Mouse (Mus musculus) stomach, embryonic 14.5 days (tissue): ENCODE data around the gene H2-T3. TPM values are rescaled to one million over a fixed set of nuclear protein-coding genes. Genes with fewer than 3 reads are reported as not detected.
"Not testable (repeated sequence)": the region's sequence is repeated elsewhere in the genome, so short reads cannot be mapped to it uniquely, and the experiment has no call there.

Experiments used
- ATAC-seq: fragments of 200-750 bp; cut with Nextera tagmentation; 2 replicates; pipeline ENCODE4 v1.8.0; 2017; ENCODE audit warnings: low read depth, moderate TSS enrichment; ENCODE audit not compliant: insufficient number of reproducible peaks, insufficient read depth, low FRiP score
- H3K27ac ChIP-seq: fragments of 300-500 bp; sonication (generic); 2 replicates; pipeline ENCODE4 v1.5.1; 2014; ENCODE audit warnings: mild to moderate bottlenecking, low read length, moderate library complexity, mixed read lengths
- H3K27me3 ChIP-seq: fragments of 300-500 bp; sonication (generic); 2 replicates; pipeline ENCODE4 v1.6.1; 2014; ENCODE audit warnings: low read length, control low read depth, mixed read lengths; ENCODE audit not compliant: control insufficient read depth, insufficient read depth
- H3K36me3 ChIP-seq: fragments of 300-500 bp; sonication (generic); 2 replicates; pipeline ENCODE4 v1.6.1; 2014; ENCODE audit warnings: mild to moderate bottlenecking, control low read depth, low read length, moderate library complexity, mixed read lengths; ENCODE audit not compliant: control insufficient read depth, insufficient read depth
- H3K4me1 ChIP-seq: fragments of 300-500 bp; sonication (generic); 2 replicates; pipeline ENCODE4 v1.6.1; 2014; ENCODE audit warnings: low read length, control low read depth, mixed read lengths; ENCODE audit not compliant: control insufficient read depth, insufficient read depth
- H3K4me2 ChIP-seq: fragments of 300-500 bp; sonication (generic); replicated peaks from 2 replicates; pipeline ENCODE4 v1.6.1; 2014; ENCODE audit warnings: low read depth, low read length, control low read depth
- H3K4me3 ChIP-seq: fragments of 300-500 bp; sonication (generic); 2 replicates; pipeline ENCODE4 v1.5.1; 2014; ENCODE audit warnings: low read depth, low read length, control low read depth
- H3K9ac ChIP-seq: fragments of 300-500 bp; sonication (generic); replicated peaks from 2 replicates; pipeline ENCODE4 v1.6.1; 2014; ENCODE audit warnings: low read depth, mild to moderate bottlenecking, control low read depth, low read length, moderate library complexity, mixed read lengths
- H3K9me3 ChIP-seq: fragments of 300-500 bp; sonication (generic); 2 replicates; pipeline ENCODE4 v1.6.1; 2016; ENCODE audit warnings: low read depth, low read length, control low read depth; ENCODE audit not compliant: control insufficient read depth
- WGBS: fragments of 180-500 bp; shearing (Covaris S2); extraction: QIAGEN DNeasy Blood & Tissue Kit; methylation state at CpG from one replicate; pipeline ENCODE4 v1.1.7; 2014; 5-methylcytosine and 5-hydroxymethylcytosine counted together
- polyA plus RNA-seq: library from polyadenylated mRNA; unstranded; fragments of >200 nt; fragmentation: Nextera tagmentation; extraction: Ambion mirVana; gene quantifications from 2 replicates; pipeline ENCODE4 v1.2.1, GENCODE M21; 2014

Gene H2-T3
- polyA plus RNA-seq, 1 experiment from 2014 or later, result not detected

- Histone ChIP-seq H3K4me2 (peak overlapping the region; percentile 46), H3K4me3 (peak overlapping the region; percentile 27), H3K27me3 (peaks cover 17% of the 10 kb centered on the region; the same call in 1 of the 2 replicates)
- WGBS, result under 1% methylated on average over 33 of the region's 36 CpGs
- not testable (repeated sequence) for H3K36me3 ChIP-seq, ATAC-seq, H3K9ac ChIP-seq, H3K4me1 ChIP-seq, H3K9me3 ChIP-seq, H3K27ac ChIP-seq
Measured at GRCm38 (mm10) chr17:36157782-36158181, 32.3 kb downstream of the H2-T3 start.

DNA sequence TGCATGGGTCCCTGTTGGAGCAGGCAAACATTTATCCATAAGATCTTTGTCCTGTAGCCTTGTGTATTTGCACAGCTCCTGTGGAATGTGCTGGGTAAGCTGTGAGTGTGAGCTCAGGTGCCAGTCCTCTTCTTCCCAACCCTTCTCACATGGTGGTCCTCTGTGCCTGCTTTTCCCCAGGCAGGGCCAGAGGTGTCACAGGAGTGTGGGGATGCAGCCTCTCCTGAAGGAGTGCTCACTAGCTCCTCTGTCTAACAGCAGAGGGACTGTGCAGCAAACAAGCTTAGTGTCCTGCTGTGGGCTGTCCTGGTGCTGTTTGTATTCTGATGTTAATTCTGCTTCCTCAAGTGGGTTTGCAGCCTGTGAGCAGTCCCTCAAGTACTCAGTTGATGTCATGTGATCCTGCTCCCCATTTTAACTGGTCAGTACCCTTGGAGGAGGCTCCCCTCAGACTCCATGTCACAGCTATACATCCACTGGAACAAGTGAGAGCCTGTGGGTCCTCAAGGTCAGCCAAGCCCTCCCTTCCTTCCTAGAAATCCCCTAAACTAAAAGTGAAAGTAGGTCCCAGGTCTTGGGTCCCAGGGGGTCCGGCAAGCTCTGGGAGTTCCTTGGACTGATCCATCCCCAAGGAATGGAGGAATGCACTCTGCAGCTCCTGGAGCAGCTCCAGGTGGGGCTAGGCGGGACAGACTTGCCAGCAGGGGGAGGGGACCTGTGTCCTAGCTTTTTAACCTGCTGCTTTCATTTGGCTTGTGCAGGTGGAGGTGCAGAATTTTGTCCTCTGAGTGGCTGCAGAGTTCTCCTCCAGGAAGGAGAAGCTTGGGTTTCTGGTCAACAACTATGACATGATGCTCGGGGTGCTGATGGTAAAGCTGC is 35.6 kb downstream of the H2-T3 start:
- Histone ChIP-seq H3K4me2 (0 out of 2 replicates have a peak overlapping the region, but pooled peaks have one; percentile 10), H3K9me3 (no peaks in the 10 kb centered on the region), H3K4me1 (no peaks in the 10 kb centered on the region), H3K4me3 (no peak overlapping the region), H3K9ac (no peak overlapping the region), H3K36me3 (no peaks in the 10 kb centered on the region), H3K27ac (no peak overlapping the region), H3K27me3 (peaks cover 3% of the 10 kb centered on the region; the same call in 1 of the 2 replicates)
- ATAC-seq, result no peak
- 12% methylated on average over 3 of the region's 3 CpGs for WGBS

GRCm38 (mm10) chr17:36151200-36151599 is 38.9 kb downstream of the H2-T3 start:
- 46% methylated on average over 4 of the region's 4 CpGs for WGBS
- not testable (repeated sequence) for H3K27me3 ChIP-seq, ATAC-seq

DNA sequence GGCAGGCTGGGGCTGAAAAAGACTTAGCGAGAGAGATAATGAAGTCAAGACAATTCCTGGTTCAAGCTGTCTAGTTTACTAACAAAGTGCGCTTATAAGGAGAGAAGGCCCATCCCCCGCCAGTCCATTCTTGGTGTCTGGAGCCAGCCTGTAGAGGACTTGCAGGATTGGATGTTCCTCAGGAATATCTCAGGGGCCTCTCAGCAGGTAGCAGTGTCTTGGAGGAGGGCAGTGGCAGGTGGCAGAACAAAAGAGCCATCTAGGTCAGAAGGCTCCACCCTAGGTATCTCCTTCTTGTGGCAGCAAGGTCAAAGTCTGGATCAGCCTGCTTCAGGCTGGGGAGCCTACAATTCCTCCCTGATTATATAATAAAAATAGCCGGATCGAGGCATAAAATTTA is 41.6 kb downstream of the H2-T3 start:
- not testable (repeated sequence) for H3K27ac ChIP-seq
- 78% methylated on average over 5 of the region's 5 CpGs for WGBS
- peaks cover 12% of the 10 kb centered on the region for H3K27me3 ChIP-seq

More at GRCm38 (mm10) chr17:36151200-36151599, 38.9 kb downstream of the H2-T3 start:
- not testable (repeated sequence) for H3K36me3 ChIP-seq, H3K4me3 ChIP-seq, H3K9ac ChIP-seq, H3K9me3 ChIP-seq, H3K27ac ChIP-seq, H3K4me1 ChIP-seq, H3K4me2 ChIP-seq

GRCm38 (mm10) chr17:36146937-36147336 is 43.1 kb downstream of the H2-T3 start:
- not testable (repeated sequence) for H3K27ac ChIP-seq, H3K9me3 ChIP-seq, ATAC-seq, H3K36me3 ChIP-seq, H3K4me2 ChIP-seq, H3K4me3 ChIP-seq, H3K4me1 ChIP-seq, H3K9ac ChIP-seq
- H3K27me3 ChIP-seq, result peaks cover 14% of the 10 kb centered on the region
- WGBS, result 72% methylated on average over 1 of the region's 1 CpGs

More for the DNA sequence above, 41.6 kb downstream of the H2-T3 start:
- H3K4me1 ChIP-seq, H3K4me3 ChIP-seq, H3K36me3 ChIP-seq, H3K4me2 ChIP-seq, ATAC-seq, H3K9me3 ChIP-seq, H3K9ac ChIP-seq: not testable (repeated sequence)

DNA sequence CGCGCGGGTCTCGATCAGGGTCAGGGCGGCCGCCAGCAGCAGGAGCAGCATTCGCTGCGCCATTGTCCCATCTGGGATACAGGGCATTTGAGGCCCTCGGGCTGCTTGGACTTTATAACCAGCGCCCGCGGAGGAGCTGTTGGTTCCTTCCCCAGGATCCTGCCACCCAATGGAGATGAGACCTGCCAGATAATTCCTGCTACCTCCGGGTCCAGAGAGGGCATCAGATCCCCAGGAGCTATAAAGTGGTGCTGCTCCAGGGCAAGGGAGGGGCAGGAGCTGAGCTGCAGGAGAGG is 44.3 kb downstream of the H2-T3 start:
- WGBS, result 1% methylated on average over 13 of the region's 13 CpGs
- H3K9ac ChIP-seq, H3K27ac ChIP-seq: not testable (repeated sequence)

GRCm38 (mm10) chr17:36145111-36145860 is 44.8 kb downstream of the H2-T3 start:
- H3K27me3 ChIP-seq, result peaks cover 14% of the 10 kb centered on the region
- WGBS, result 2% methylated on average over 65 of the region's 78 CpGs
- H3K9ac ChIP-seq, result no peak overlapping the region

More for the DNA sequence above, 44.3 kb downstream of the H2-T3 start:
- not testable (repeated sequence) for H3K4me1 ChIP-seq, H3K36me3 ChIP-seq, ATAC-seq, H3K9me3 ChIP-seq
- Histone ChIP-seq H3K27me3 (peaks cover 14% of the 10 kb centered on the region), H3K4me2 (peak overlapping the region; percentile 57), H3K4me3 (peak overlapping the region; percentile 29)

DNA sequence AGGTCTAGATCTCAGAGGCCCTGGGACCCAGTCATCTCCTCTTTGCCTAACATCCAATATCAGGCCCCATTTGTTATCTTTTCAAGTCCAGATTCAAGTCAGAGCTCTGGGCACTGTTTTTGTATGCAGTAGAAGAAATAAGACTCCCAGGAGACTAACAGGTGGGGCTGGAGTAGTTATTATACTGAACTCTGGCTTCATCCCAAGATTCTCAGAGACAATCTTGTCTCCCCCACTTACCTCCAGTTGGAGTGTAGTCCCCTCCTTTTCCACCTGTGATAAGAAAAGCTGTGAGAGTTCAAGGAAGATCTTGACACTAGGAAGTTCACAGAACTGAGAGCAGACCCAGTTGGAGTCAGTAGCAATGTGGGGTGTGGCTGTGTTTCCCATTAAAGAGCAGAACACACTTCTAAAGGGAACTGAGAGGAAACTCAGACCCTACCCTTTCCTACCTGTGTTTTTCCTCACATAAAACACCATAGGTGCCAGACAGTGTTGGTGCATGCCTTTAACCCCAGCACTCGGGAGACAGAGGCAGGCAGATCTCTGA is 53.7 kb downstream of the H2-T3 start:
- H3K27me3 ChIP-seq, H3K4me1 ChIP-seq, H3K9me3 ChIP-seq, H3K4me2 ChIP-seq, H3K27ac ChIP-seq, H3K9ac ChIP-seq, H3K36me3 ChIP-seq, ATAC-seq, H3K4me3 ChIP-seq: not testable (repeated sequence)
- WGBS, result 63% methylated on average over 1 of the region's 1 CpGs

More at GRCm38 (mm10) chr17:36145111-36145860, 44.8 kb downstream of the H2-T3 start:
- H3K4me1 ChIP-seq, result no peaks in the 10 kb centered on the region
- H3K4me2 ChIP-seq, result peak overlapping the region; percentile 57
- no peaks in the 10 kb centered on the region for H3K36me3 ChIP-seq
- H3K27ac ChIP-seq, result no peak overlapping the region
- H3K4me3 ChIP-seq, result peak overlapping the region; percentile 29
- H3K9me3 ChIP-seq, result no peaks in the 10 kb centered on the region
- ATAC-seq, result no peak
